Mouse (Mus musculus): Measurements from ENCODE around the gene Ints13.

DNA sequence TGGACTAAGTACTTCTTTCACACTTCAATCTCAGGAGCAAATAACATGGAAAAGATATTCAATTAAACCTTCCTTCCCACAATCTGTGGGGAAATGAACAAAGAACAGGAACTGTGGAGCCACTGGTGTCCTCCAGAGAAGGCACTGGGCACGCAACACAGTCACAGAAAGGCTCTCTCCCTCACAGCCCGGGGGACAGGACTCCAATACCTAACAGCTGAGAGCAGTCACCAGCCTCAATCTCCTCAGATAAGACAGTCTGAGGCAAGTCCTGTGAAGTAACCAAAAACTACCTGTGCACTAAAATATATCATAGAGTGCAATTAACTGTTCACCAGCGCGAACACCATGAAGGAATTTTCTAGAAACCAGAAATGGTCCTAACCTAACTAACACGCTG, 76.9 kb downstream of the Ints13 start:
- TF ChIP-seq CTCF (IDR thresholded peaks at IDR 0.05) (no peak), POLR2A (IDR thresholded peaks at IDR 0.05; ENCODE audit: insufficient read depth, low read depth, low read length) (no peak)

All from heart, adult 2 months (tissue).